Mouse (Mus musculus) liver, postnatal 0 days (tissue): Measurements from ENCODE around the gene Itih2.

ENCODE experiments used
- CTCF ChIP-seq: sonication (generic); IDR thresholded peaks from 2 replicates; pipeline ENCODE4 v1.5.1; 2016; ENCODE audit warnings: antibody characterized with exemption, low read depth
- EP300 ChIP-seq: IDR thresholded peaks from 2 replicates; pipeline ENCODE4 v1.6.1; 2016; ENCODE audit warnings: antibody characterized with exemption, low read depth, mild to moderate bottlenecking

- TF ChIP-seq CTCF (no peak), EP300 (no peak)
Measured at GRCm38 (mm10) chr2:10167283-10167682, 36.1 kb upstream of the Itih2 start.
